Mouse (Mus musculus): ENCODE results near the gene Brpf3.

- no peak for TF ChIP-seq CTCF (conservative IDR thresholded peaks at IDR 0.05 in 1 of 2, IDR thresholded peaks at IDR 0.05 in 1 of 2; ENCODE audit: low read depth in 2 of 2, low read length in 2 of 2)
- no peak for TF ChIP-seq EP300 (IDR thresholded peaks at IDR 0.05; ENCODE audit: low read length)
- TF ChIP-seq MAX (IDR thresholded peaks at IDR 0.05; ENCODE audit: low read length) = no peak
- peak; percentile 28; the same call in 1 of the 2 replicates for TF ChIP-seq SIN3A (IDR thresholded peaks at IDR 0.05; ENCODE audit: low read length)
- TF ChIP-seq MAFK (IDR thresholded peaks at IDR 0.05; ENCODE audit: insufficient replicate concordance, low read length) = no peak
- TF ChIP-seq JUND (conservative IDR thresholded peaks at IDR 0.05; ENCODE audit: low read depth, low read length) = no peak
- no peak for TF ChIP-seq ETS1 (conservative IDR thresholded peaks at IDR 0.05; ENCODE audit: low read depth, low read length)
- TF ChIP-seq NELFE (IDR thresholded peaks at IDR 0.05; ENCODE audit: low read depth, low read length) = peak; percentile 84
- no peak for TF ChIP-seq ZNF384 (IDR thresholded peaks at IDR 0.05; ENCODE audit: low read depth, low read length)
- peak; percentile 91 for TF ChIP-seq MAZ (IDR thresholded peaks at IDR 0.05; ENCODE audit: low read depth, low read length)
Observed at GRCm38 (mm10) chr17:28801474-28802005, 650 bp downstream of the Brpf3 start.
